ENCODE assay signal across 23 mouse cellular contexts in the genomic region with DNA sequence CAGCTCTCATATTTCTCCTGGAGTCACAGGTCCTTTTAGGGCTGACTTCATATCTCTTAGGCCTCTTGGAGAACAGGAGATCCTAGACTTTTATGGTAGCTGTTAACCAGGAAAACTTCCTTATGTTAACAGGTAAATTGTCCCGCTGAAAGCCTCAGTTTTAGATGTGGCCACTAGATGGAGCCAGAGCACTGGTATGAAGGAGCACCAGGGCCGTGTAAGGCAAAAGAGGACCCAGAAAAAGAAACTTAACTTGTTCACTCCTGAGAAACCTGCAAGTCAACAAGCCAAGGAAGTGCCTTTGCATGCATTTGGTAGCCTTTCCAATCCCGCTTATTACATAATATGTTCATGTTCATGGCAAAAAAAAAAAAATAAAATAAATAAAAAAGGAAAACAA. TPM values are rescaled to one million over a fixed set of nuclear protein-coding genes. Genes with fewer than 3 reads are reported as not detected.
A peak's percentile ranks its signal among the peaks of the same experiment; 100 is the strongest.
DNase-seq lines count a peak whose midpoint lies in the region; ATAC-seq and TF ChIP-seq lines count a peak whose summit lies in the region.
"Not testable (repeated sequence)": the region's sequence is repeated elsewhere in the genome, so short reads cannot be mapped to it uniquely, and the experiment has no call there.
"Had no signal": no experiment of that assay in that cellular context is flagged by ENCODE, and none has a peak within 500 bp of the region (broad histone marks: within the 10 kb centered on the region; RNA-seq: fewer than 3 reads in every experiment).

No protein-coding gene starts in this region.

- H3K4me1 ChIP-seq in forebrain, embryonic 13.5 days; intestine, embryonic 14.5 days (replicated peaks; ENCODE audit: control insufficient read depth, insufficient read depth, low read length); lung, embryonic 14.5 days (ENCODE audit: insufficient read depth); midbrain, embryonic 12.5 days: not testable (repeated sequence)

- not testable (repeated sequence) for H3K36me3 ChIP-seq in forebrain, embryonic 13.5 days (ENCODE audit: poor library complexity, severe bottlenecking); intestine, embryonic 14.5 days (ENCODE audit: control insufficient read depth, insufficient read depth, low read length); lung, embryonic 14.5 days (ENCODE audit: insufficient read depth); midbrain, embryonic 12.5 days

- not testable (repeated sequence) for H3K9ac ChIP-seq in forebrain, embryonic 13.5 days; intestine, embryonic 14.5 days (ENCODE audit: low read length); lung, embryonic 14.5 days; midbrain, embryonic 12.5 days (replicated peaks)

- not testable (repeated sequence) for H3K9me3 ChIP-seq in forebrain, embryonic 13.5 days (replicated peaks); intestine, embryonic 14.5 days (ENCODE audit: control insufficient read depth, low read length); lung, embryonic 14.5 days (ENCODE audit: low read depth, low read length); midbrain, embryonic 12.5 days

- not testable (repeated sequence) for H3K27me3 ChIP-seq in forebrain, embryonic 13.5 days; intestine, embryonic 14.5 days (replicated peaks; ENCODE audit: control insufficient read depth, insufficient read depth, low read length); lung, embryonic 14.5 days (ENCODE audit: insufficient read depth, low read length); midbrain, embryonic 12.5 days

- H3K27ac ChIP-seq in forebrain, embryonic 13.5 days; intestine, embryonic 14.5 days (ENCODE audit: low read depth); lung, embryonic 14.5 days (ENCODE audit: low read depth); midbrain, embryonic 12.5 days (replicated peaks): not testable (repeated sequence)

- H3K4me3 ChIP-seq in forebrain, embryonic 13.5 days; intestine, embryonic 14.5 days (ENCODE audit: low read depth, low read length); lung, embryonic 14.5 days (ENCODE audit: low read depth, low read length); midbrain, embryonic 12.5 days: not testable (repeated sequence)

- ATAC-seq in common myeloid progenitor, adult 5-6 weeks (replicated peaks; ENCODE audit: low read depth, poor library complexity, severe bottlenecking), result peak; percentile 93
- ATAC-seq in forebrain, embryonic 13.5 days, result peak; percentile 33; the same call in 1 of the 2 replicates
- peak; percentile 90 for ATAC-seq in granulocyte monocyte progenitor cell, adult 5-6 weeks (replicated peaks; ENCODE audit: poor library complexity, severe bottlenecking)
- 0 out of 2 replicates have a peak, but pooled peaks have one; percentile 66 for ATAC-seq in intestine, embryonic 14.5 days (replicated peaks; ENCODE audit: low FRiP score, low TSS enrichment, low read depth)
- peak; percentile 35; the same call in 1 of the 2 replicates for ATAC-seq in lung, embryonic 14.5 days (ENCODE audit: insufficient read depth)
- peak; percentile 52; the same call in 1 of the 2 replicates for ATAC-seq in midbrain, embryonic 12.5 days (ENCODE audit: low FRiP score, low read depth)
- ATAC-seq in monocyte, adult 5-6 weeks (replicated peaks; ENCODE audit: insufficient number of reproducible peaks, low FRiP score, low TSS enrichment, poor library complexity, severe bottlenecking), result peak; percentile 74

- WGBS in forebrain, embryonic 13.5 days, result no CpG with 5 or more reads among the region's 3 CpGs
- no CpG with 5 or more reads among the region's 3 CpGs for WGBS in intestine, embryonic 14.5 days
- no CpG with 5 or more reads among the region's 3 CpGs for WGBS in lung, embryonic 14.5 days
- no CpG with 5 or more reads among the region's 3 CpGs for WGBS in midbrain, embryonic 12.5 days

- not testable (repeated sequence) for TF ChIP-seq CTCF in lung, embryonic 14.5 days (IDR thresholded peaks at IDR 0.05; ENCODE audit: low read depth)

- not testable (repeated sequence) for DNase-seq in intestine, embryonic 14.5 days (ENCODE audit: low spot score); lung, embryonic 14.5 days

- not testable (repeated sequence) for H3K4me2 ChIP-seq in forebrain, embryonic 13.5 days; intestine, embryonic 14.5 days (ENCODE audit: low read length); lung, embryonic 14.5 days; midbrain, embryonic 12.5 days (replicated peaks)

RNA-seq across cellular contexts. Expression of gene Olfr1506, which starts 29.5 kb away (rescaled TPM):
- not detected in 2 replicates for total RNA-seq in common myeloid progenitor, adult 5-6 weeks (2017)
- not detected in 2 replicates for polyA plus RNA-seq in forebrain, embryonic 13.5 days (2015; fragmentation: Nextera tagmentation; extraction: Ambion mirVana)
- total RNA-seq in granulocyte monocyte progenitor cell, adult 5-6 weeks (2014; fragmentation: Nextera tagmentation), result not detected in 2 replicates
- not detected in 2 replicates for total RNA-seq in granulocyte monocyte progenitor cell, adult 5-6 weeks (2017)
- not detected in 2 replicates for polyA plus RNA-seq in intestine, embryonic 14.5 days (2014; fragmentation: Nextera tagmentation; extraction: Ambion mirVana)
- polyA plus RNA-seq in lung, embryonic 14.5 days (2014; fragmentation: Nextera tagmentation; extraction: Ambion mirVana), result not detected in 2 replicates
- not detected in 2 replicates for polyA plus RNA-seq in midbrain, embryonic 12.5 days (2016; fragmentation: Nextera tagmentation; extraction: Ambion mirVana)
- total RNA-seq in monocyte, adult 5-6 weeks (2017), result not detected in 3 replicates
- total RNA-seq: gastrocnemius, adult 8-10 months; heart, postnatal 4 days; layer of hippocampus, adult 2 months; liver, adult 2 months had no signal
- polyA plus RNA-seq: embryonic facial prominence, embryonic 11.5 days; erythroblast, embryonic 14.5 days; gonadal fat pad, adult 2 months; heart, embryonic 10.5 days; heart, embryonic 16.5 days; liver, adult 2 months; small intestine, adult 2 months; stomach, embryonic 16.5 days had no signal

RNA-seq across cellular contexts. Expression of gene Olfr1270, which starts 41.9 kb away (rescaled TPM):
- not detected in 2 replicates for total RNA-seq in common myeloid progenitor, adult 5-6 weeks (2017)
- not detected in 2 replicates for polyA plus RNA-seq in forebrain, embryonic 13.5 days (2015; fragmentation: Nextera tagmentation; extraction: Ambion mirVana)
- total RNA-seq in granulocyte monocyte progenitor cell, adult 5-6 weeks (2014; fragmentation: Nextera tagmentation), result not detected in 2 replicates
- total RNA-seq in granulocyte monocyte progenitor cell, adult 5-6 weeks (2017), result not detected in 2 replicates
- polyA plus RNA-seq in intestine, embryonic 14.5 days (2014; fragmentation: Nextera tagmentation; extraction: Ambion mirVana), result not detected in 2 replicates
- polyA plus RNA-seq in lung, embryonic 14.5 days (2014; fragmentation: Nextera tagmentation; extraction: Ambion mirVana), result not detected in 2 replicates
- polyA plus RNA-seq in midbrain, embryonic 12.5 days (2016; fragmentation: Nextera tagmentation; extraction: Ambion mirVana), result not detected in 2 replicates
- not detected in 3 replicates for total RNA-seq in monocyte, adult 5-6 weeks (2017)
- total RNA-seq: adrenal gland, adult 8-10 months; ES-E14; gastrocnemius, adult 8-10 months; heart, postnatal 4 days; layer of hippocampus, adult 2 months; layer of hippocampus, postnatal 25 days; liver, adult 2 months had no signal
- polyA plus RNA-seq: embryonic facial prominence, embryonic 11.5 days; erythroblast, embryonic 14.5 days; gonadal fat pad, adult 2 months; heart, embryonic 10.5 days; heart, embryonic 16.5 days; limb, embryonic 10.5 days; liver, adult 2 months; liver, embryonic 16.5 days; small intestine, adult 2 months; stomach, embryonic 16.5 days had no signal

RNA-seq across cellular contexts. Expression of gene Olfr32, which starts 52.7 kb away (rescaled TPM):
- total RNA-seq in common myeloid progenitor, adult 5-6 weeks (2017), result not detected in 2 replicates
- polyA plus RNA-seq in forebrain, embryonic 13.5 days (2015; fragmentation: Nextera tagmentation; extraction: Ambion mirVana), result not detected in 2 replicates
- not detected in 2 replicates for total RNA-seq in granulocyte monocyte progenitor cell, adult 5-6 weeks (2014; fragmentation: Nextera tagmentation)
- total RNA-seq in granulocyte monocyte progenitor cell, adult 5-6 weeks (2017), result not detected in 2 replicates
- polyA plus RNA-seq in intestine, embryonic 14.5 days (2014; fragmentation: Nextera tagmentation; extraction: Ambion mirVana), result not detected in 2 replicates
- not detected in 2 replicates for polyA plus RNA-seq in lung, embryonic 14.5 days (2014; fragmentation: Nextera tagmentation; extraction: Ambion mirVana)
- polyA plus RNA-seq in midbrain, embryonic 12.5 days (2016; fragmentation: Nextera tagmentation; extraction: Ambion mirVana), result not detected in 2 replicates
- total RNA-seq in monocyte, adult 5-6 weeks (2017), result not detected in 3 replicates
- total RNA-seq: adrenal gland, adult 8-10 months; ES-E14; gastrocnemius, adult 8-10 months; heart, postnatal 4 days; layer of hippocampus, adult 2 months; layer of hippocampus, postnatal 25 days; liver, adult 2 months had no signal
- polyA plus RNA-seq: gonadal fat pad, adult 2 months; heart, embryonic 10.5 days; heart, embryonic 16.5 days; limb, embryonic 10.5 days; liver, adult 2 months; liver, embryonic 16.5 days; small intestine, adult 2 months; stomach, embryonic 16.5 days had no signal

Comparison
In these comparisons a context has a peak if more than half of its experiments do, and no peak if none do; other contexts are left out.
1. ATAC-seq: peak in every context shown above with its lines; median percentile 93 in common myeloid progenitor, adult 5-6 weeks; 90 in granulocyte monocyte progenitor cell, adult 5-6 weeks; 74 in monocyte, adult 5-6 weeks; 66 in intestine, embryonic 14.5 days; 52 in midbrain, embryonic 12.5 days; 35 in lung, embryonic 14.5 days; 33 in forebrain, embryonic 13.5 days.